Mouse (Mus musculus): ENCODE measurements around the gene Etfa. TPM values are rescaled to one million over a fixed set of nuclear protein-coding genes. Genes with fewer than 3 reads are reported as not detected.

The Etfa gene
- polyA plus RNA-seq, 1 experiment from 2014 or later, result 282 TPM

- DNase-seq (ENCODE audit: low read depth, low spot score) (no peak), ATAC-seq (no peak)
- TF ChIP-seq CTCF (IDR thresholded peaks at IDR 0.05), result no peak
- H3K27me3 ChIP-seq, result peaks cover 20% of the 10 kb centered on the region
- ChIA-PET CTCF (no interaction called here), POLR2A (no interaction called here)
- in situ Hi-C loops (cut with MboI; ENCODE audit: low pct_unique_long_range_greater_than_20kb), result no loop called here
These were observed 1.3 kb downstream of the Etfa start for GRCm38 (mm10) chr9:55510651-55511235.

GRCm38 (mm10) chr9:55509731-55510130, 2.3 kb downstream of the Etfa start:
- no peak for DNase-seq (ENCODE audit: low read depth, low spot score)
- no peak for ATAC-seq
- POLR2A ChIA-PET, result no interaction called here
- peaks cover 11% of the 10 kb centered on the region for H3K27me3 ChIP-seq
- in situ Hi-C loops (cut with MboI; ENCODE audit: low pct_unique_long_range_greater_than_20kb), result no loop called here
- no peak for TF ChIP-seq CTCF (IDR thresholded peaks at IDR 0.05)
- CTCF ChIA-PET, result interaction anchor here (0.6 kb wide), 1 partner anchor 27 kb away, joined by 4 read pairs; no protein-coding TSS in a partner anchor

- DNase-seq (ENCODE audit: low read depth, low spot score) (no peak), ATAC-seq (no peak)
- in situ Hi-C loops (cut with MboI; ENCODE audit: low pct_unique_long_range_greater_than_20kb), result no loop called here
- CTCF ChIA-PET, result no interaction called here
- H3K27me3 ChIP-seq, result peaks cover 5% of the 10 kb centered on the region
- POLR2A ChIA-PET, result no interaction called here
- TF ChIP-seq CTCF (IDR thresholded peaks at IDR 0.05), result no peak
These were observed 3.3 kb downstream of the Etfa start for GRCm38 (mm10) chr9:55508701-55509100.

- DNase-seq (ENCODE audit: low read depth, low spot score), result no peak
- TF ChIP-seq CTCF (IDR thresholded peaks at IDR 0.05), result no peak
- CTCF ChIA-PET, result no interaction called here
These were observed 4.1 kb downstream of the Etfa start for GRCm38 (mm10) chr9:55507922-55508321.

GRCm38 (mm10) chr9:55482116-55482515, 29.9 kb downstream of the Etfa start:
- in situ Hi-C loops (cut with MboI; ENCODE audit: low pct_unique_long_range_greater_than_20kb), result no loop called here
- H3K27me3 ChIP-seq, result no peaks in the 10 kb centered on the region
- DNase-seq (ENCODE audit: low read depth, low spot score), result no peak
- POLR2A ChIA-PET, result no interaction called here
- CTCF ChIA-PET, result interaction anchor here (0.6 kb wide), 1 partner anchor 28 kb away, joined by 4 read pairs; no protein-coding TSS in a partner anchor
- no peak for TF ChIP-seq CTCF (IDR thresholded peaks at IDR 0.05)
- no peak for ATAC-seq

More at GRCm38 (mm10) chr9:55507922-55508321, 4.1 kb downstream of the Etfa start:
- no peak for ATAC-seq
- H3K27me3 ChIP-seq, result no peaks in the 10 kb centered on the region
- POLR2A ChIA-PET, result no interaction called here
- in situ Hi-C loops (cut with MboI; ENCODE audit: low pct_unique_long_range_greater_than_20kb), result no loop called here

- no peaks in the 10 kb centered on the region for H3K27me3 ChIP-seq
- ChIA-PET CTCF (interaction anchor here (1.2 kb wide), 1 partner anchor 10 kb away, joined by 4 read pairs; no protein-coding TSS in a partner anchor), POLR2A (interaction anchor here (0.7 kb wide), 1 partner anchor 10 kb away, joined by 3 read pairs; no protein-coding TSS in a partner anchor)
- no peak for TF ChIP-seq CTCF (IDR thresholded peaks at IDR 0.05)
- ATAC-seq (no peak), DNase-seq (ENCODE audit: low read depth, low spot score) (no peak)
- in situ Hi-C loops (cut with MboI; ENCODE audit: low pct_unique_long_range_greater_than_20kb), result no loop called here
These were observed 33.3 kb downstream of the Etfa start for GRCm38 (mm10) chr9:55478699-55479098.

- DNase-seq (ENCODE audit: low read depth, low spot score), result no peak
- ChIA-PET POLR2A (no interaction called here), CTCF (no interaction called here)
- TF ChIP-seq CTCF (IDR thresholded peaks at IDR 0.05), result no peak
- ATAC-seq, result no peak
- no peaks in the 10 kb centered on the region for H3K27me3 ChIP-seq
- in situ Hi-C loops (cut with MboI; ENCODE audit: low pct_unique_long_range_greater_than_20kb), result no loop called here
These were observed 36.0 kb downstream of the Etfa start for GRCm38 (mm10) chr9:55476084-55476483.

- H3K27me3 ChIP-seq, result no peaks in the 10 kb centered on the region
- in situ Hi-C loops (cut with MboI; ENCODE audit: low pct_unique_long_range_greater_than_20kb), result no loop called here
- peak; percentile 40 for TF ChIP-seq CTCF (IDR thresholded peaks at IDR 0.05)
- ChIA-PET POLR2A (interaction anchor here (0.6 kb wide), 1 partner anchor 11 kb away, joined by 3 read pairs; no protein-coding TSS in a partner anchor), CTCF (interaction anchor here (1.1 to 2.2 kb wide), 2 partner anchors 10 to 20 kb away, joined by 4 to 5 read pairs; no protein-coding TSS in a partner anchor)
- no peak for DNase-seq (ENCODE audit: low read depth, low spot score)
- ATAC-seq, result no peak
These were observed 43.6 kb downstream of the Etfa start for GRCm38 (mm10) chr9:55468397-55468796.

GRCm38 (mm10) chr9:55453366-55453765, 58.7 kb downstream of the Etfa start:
- CTCF ChIA-PET, result no interaction called here
- H3K27me3 ChIP-seq, result no peaks in the 10 kb centered on the region
- TF ChIP-seq CTCF (IDR thresholded peaks at IDR 0.05), result no peak
- POLR2A ChIA-PET, result interaction anchor here (0.6 kb wide), 1 partner anchor 20 kb away, joined by 3 read pairs; no protein-coding TSS in a partner anchor
- ATAC-seq (no peak), DNase-seq (ENCODE audit: low read depth, low spot score) (no peak)
- in situ Hi-C loops (cut with MboI; ENCODE audit: low pct_unique_long_range_greater_than_20kb), result no loop called here

- in situ Hi-C loops (cut with MboI; ENCODE audit: low pct_unique_long_range_greater_than_20kb), result no loop called here
- H3K27me3 ChIP-seq, result no peaks in the 10 kb centered on the region
- TF ChIP-seq CTCF (IDR thresholded peaks at IDR 0.05), result no peak
- DNase-seq (ENCODE audit: low read depth, low spot score), result no peak
- POLR2A ChIA-PET, result no interaction called here
- no peak for ATAC-seq
- CTCF ChIA-PET, result no interaction called here
These were observed 59.1 kb downstream of the Etfa start for GRCm38 (mm10) chr9:55452906-55453305.

GRCm38 (mm10) chr9:55451426-55451825, 60.6 kb downstream of the Etfa start:
- CTCF ChIA-PET, result interaction anchor here (1.4 to 1.7 kb wide), 2 partner anchors 12 to 15 kb away, joined by 3 read pairs; no protein-coding TSS in a partner anchor
- no peak for DNase-seq (ENCODE audit: low read depth, low spot score)
- no peaks in the 10 kb centered on the region for H3K27me3 ChIP-seq
- no peak for ATAC-seq
- POLR2A ChIA-PET, result no interaction called here
- in situ Hi-C loops (cut with MboI; ENCODE audit: low pct_unique_long_range_greater_than_20kb), result no loop called here
- TF ChIP-seq CTCF (IDR thresholded peaks at IDR 0.05), result no peak
